Mouse (Mus musculus): Measurements from ENCODE around the gene Nt5c.
"Not testable (repeated sequence)": the region's sequence is repeated elsewhere in the genome, so short reads cannot be mapped to it uniquely, and the experiment has no call there.

Nt5c gene

DNA sequence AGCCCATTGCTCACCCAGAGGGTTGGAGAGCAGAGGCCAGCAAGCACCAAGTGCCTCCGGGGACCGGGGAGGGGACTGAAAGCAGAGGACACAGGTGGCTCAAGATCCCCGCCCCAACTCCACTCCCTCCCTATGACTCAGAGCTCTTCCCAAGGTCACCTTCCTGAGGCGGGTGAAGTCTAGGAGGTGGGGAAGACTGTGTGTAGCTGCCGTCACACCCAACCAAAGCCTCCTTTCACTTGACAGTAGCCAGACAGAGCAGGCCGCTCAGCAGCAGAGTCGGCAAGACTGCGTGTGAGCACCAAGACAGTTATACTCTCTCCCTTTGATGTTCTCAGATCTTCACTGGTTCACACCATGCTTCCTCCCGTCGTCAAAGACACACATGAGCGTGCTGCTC is 28.3 kb downstream of the Nt5c start:
- no peak for DNase-seq

DNA sequence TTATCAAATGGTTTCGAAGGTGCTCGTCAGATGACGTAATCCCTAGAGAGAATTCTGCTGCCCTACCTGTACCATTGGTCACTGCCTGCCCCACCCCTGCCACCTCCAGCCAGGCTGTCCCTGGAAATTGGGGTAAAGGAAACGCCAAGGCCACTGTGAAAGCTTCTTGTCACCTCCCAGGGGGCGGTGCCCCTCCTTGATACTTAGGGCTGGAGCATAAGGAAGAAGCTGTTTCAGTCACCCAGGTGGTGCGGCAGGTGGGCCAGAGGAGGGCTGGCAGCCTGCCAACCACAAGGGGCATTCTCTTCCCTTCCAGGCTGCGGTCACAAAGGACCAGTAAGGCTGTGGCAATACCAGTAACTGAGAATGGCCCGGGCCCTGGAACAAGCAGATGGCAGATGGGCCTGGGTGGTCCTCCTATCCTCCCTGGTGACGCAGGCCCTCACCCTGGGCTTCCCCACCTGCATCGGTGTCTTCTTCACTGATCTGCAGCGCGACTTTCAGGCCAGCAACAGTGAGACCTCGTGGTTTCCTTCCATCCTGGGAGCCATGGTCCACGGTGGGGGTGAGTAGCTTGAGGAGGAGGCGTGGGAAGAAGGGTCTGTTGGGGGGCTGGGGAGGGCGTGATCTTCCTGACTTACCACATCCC is 29.3 kb downstream of the Nt5c start, which contains the start of gene Slc16a5:
TSS of gene Slc16a5 (plus strand) at position 232 of the 649 bp plus-strand sequence.
- no peak for DNase-seq

DNA sequence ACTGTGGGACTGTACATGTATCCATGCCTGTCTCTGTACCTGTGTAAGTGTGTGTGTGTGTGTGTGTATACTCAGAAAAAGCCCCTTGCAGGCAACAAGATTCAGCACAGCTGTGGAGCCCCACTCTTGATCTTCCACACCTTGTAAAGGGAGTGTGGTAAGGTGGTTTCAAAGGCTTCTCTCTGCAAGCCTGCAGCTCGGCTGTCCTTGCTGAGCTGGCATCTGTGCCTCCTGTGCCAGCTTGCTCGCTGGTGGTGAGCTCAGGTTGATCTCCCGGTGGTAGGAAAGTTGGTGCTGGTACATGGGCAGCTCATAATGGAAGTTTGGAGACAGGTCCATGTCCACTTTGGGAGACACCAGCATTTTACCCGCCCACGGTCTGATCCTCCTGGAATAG is 29.8 kb downstream of the Nt5c start:
- no peak for DNase-seq

DNA sequence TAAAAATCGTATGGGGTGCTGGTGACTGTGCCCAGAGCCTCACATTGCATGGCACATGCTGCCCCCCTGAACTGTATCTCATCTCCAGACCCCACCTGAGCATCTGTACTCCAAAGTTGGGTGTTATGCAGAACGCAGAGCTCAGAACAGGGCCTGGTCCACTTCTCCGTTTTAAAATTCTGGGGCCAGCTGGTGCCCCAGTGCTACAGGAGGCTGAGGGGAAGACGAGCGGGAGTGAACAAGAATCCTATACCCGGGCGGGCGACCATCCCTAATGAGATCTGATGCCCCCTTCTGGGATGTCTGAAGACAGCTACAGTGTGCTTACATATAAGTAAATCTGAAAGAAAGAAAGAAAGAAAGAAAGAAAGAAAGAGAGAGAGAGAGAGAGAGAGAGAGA is 30.7 kb downstream of the Nt5c start:
- DNase-seq, result no peak

DNA sequence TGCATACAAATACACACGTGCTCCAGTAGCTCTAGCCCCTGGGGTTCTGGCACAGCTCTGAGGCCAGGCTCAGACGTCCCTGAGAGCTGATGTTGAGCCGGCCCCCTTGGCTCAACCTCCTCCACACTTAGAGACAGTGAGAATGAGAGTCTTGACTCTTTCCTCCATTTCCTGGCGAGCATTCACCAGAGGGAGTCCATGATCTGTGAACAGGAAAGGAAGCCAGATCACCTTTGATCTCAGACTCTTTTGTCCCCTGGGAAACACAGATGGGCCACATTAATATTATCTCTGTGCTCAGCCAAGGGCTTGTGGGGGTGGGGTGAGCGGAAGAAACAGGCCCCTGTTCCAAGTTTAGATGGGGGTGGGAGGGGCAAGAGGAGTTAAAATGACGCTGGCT is 34.3 kb downstream of the Nt5c start:
- no peak for DNase-seq

DNA sequence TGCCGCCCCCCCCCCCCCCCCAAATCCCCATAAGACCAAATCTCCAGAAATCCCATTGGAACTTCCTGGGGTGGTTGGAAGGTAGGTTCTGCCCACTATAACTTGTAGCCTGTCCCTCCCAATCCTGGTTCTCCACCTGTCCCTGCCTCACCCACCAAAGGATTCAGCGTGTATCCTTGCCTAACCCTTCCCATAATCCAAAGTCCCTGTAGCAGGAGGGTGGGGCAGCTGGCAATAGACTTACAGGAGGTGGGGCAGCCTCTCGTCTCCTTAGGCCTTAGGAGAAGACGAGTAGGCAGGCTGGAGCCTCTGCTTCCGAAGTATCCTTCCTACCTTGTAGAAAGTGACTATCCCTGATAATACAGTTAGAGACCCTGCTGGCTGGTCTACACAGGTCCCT is 35.5 kb downstream of the Nt5c start:
- no peak for DNase-seq

DNA sequence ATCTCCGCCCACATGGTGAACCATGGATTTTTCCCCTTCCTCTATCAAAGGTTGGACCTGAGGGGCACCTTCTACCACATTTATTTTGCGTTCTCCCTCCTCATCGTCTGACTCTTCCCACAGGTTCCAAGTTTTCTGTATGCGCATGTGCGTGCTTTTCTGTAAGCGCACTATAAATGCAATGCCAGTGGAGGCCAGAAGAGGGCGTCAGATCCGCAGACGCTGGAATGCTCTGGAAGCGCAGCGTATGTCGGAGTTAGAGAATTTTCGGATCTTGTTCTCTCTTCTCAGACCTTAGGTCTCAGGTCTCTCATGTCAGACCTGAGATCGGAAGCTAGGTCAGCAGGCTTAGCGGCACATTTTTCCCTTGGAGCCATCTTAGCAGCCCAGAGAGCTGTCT is 36.0 kb downstream of the Nt5c start:
- DNase-seq, result no peak

DNA sequence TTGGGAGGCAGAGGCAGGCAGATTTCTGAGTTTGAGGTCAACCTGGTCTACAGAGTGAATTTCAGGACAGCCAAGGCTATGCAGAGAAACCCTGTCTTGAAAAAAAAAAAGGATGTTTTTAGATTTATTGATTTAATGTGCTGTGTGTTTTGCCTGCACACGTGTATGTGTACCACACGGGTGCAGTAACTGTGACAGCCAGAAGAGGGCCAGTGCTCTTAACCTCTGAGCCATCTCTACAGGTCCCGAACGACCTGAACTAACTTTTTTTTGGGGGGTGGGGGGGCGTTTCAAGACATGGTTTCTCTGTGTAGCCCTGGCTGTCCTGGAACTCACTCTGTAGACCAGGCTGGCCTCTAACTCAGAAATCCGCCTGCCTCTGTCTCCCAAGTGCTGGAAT is 36.8 kb downstream of the Nt5c start:
- not testable (repeated sequence) for DNase-seq

DNA sequence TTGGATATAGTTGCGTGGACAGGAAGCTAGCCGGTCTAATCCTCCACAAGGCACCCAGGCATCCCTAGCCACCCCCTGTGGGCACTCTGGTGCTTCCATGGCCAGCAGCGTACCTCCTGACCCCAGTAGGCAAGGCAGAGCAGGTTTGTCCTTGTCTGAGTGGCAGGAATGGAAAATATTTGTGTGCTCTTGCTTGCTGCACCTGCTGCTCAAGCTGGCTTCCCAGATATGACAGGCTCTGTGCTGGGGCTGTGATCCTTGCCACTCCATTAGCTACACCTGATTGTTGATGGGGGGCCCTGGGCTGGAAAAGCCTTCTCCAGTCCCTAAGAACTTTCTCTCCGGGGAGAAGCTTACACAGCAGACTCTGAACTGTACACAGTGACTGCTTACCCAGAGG is 38.4 kb downstream of the Nt5c start:
- no peak for DNase-seq

DNA sequence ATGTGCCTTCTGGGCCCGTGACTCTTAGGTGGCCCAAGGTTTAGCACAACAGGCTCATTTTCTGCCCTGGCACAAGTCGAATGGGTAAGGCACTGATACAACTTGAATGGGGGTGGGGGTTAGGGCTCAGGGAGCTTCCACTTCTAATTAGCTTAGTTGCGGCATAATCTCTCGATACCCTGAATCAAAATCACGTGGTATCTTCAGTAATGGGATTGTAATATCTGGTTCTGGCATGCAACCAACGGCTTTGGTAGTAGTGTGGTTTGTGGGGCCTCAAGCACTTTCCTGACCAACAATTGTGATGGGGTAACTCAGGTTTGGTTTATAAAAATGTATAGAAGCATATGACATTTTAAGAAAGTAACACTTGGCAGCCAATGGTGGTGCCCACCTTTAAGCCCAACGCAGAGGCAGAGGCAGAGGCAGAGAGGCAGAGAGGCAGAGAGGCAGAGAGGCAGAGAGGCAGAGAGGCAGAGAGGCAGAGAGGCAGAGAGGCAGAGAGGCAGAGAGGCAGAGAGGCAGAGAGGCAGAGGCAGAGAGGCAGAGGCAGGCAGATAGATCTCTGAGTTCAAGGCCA is 39.3 kb downstream of the Nt5c start:
- no peak for DNase-seq

DNA sequence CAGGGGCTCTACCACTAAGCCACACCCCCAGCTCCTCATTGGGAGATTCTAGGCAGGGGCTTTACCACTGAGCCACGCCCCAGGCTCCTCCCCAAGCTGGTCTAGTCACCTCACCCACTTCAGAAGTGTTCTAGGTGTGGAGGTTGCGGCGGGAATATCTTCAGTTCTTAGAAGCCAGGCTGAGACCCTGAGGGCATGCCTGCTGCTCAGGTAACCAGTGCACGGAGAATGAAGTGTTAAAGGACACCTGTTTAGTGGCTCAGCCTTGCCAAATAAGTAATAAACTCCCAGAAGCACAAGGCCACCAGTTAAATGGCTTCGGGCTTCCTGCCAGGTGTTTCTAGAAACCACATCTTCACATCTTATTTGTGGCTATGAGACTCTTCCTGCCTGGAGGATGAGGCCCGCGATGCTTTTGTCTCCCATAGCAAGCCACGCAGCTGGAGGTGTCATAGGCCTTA is 39.9 kb downstream of the Nt5c start:
- no peak for DNase-seq

DNA sequence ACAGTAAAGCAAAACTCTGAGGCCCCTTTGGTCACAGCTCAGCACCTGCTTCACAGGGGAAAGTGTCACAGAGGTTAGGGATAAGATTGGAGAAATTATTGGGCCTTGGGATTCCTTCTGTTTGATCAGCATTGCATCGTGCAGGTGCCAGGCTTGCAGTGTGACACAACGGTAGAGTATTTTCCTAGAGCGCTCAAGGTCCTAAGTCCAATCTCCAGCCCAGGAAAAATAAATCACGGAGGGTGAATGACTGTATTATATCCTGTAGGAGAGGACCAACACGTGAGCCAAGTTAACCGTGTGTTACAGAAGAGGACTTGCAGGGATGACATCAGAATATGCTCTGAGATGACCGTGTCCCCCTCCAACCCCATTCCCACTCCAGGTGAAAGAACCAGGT is 41.5 kb downstream of the Nt5c start:
- DNase-seq, result no peak

DNA sequence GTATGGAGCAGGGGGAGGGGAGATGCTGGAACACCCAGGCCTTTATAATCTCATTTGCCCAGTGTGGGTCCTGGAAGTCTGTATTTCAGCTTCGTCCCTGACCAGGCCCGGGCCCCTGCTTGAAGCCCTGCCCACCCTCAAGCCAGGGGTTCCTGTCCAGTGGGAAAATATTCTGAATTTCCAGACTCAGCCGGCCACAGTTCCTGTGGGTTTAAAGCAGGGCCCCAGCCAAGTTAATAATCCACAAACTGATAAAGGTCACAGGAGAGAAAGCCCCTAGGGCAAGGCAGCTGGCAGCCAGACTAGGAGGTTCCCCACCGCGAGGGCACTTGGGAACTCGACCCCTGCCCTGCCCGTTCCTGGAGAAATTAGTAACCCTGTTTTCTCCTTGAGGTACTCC is 42.7 kb downstream of the Nt5c start:
- no peak for DNase-seq

DNA sequence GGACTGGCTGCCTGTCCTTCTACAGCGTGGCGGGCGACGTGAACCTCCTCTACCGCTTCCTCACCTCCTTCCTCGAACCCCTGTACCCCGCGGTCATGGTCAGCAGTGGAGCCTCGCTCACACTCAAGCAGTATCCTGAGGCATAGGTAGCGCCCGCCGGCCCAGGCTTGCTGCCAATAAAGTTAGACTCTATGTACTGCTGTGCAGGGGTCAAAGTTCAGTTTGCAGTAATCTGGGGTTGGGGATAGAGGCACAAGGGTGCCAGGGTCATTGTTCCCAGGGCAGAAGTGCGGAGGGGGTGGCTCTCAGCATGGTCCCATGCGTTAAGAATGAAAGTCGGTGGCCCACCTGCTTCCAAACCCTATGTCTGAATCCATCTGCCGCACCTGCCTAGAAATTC is 43.6 kb downstream of the Nt5c start:
- no peak for DNase-seq

DNA sequence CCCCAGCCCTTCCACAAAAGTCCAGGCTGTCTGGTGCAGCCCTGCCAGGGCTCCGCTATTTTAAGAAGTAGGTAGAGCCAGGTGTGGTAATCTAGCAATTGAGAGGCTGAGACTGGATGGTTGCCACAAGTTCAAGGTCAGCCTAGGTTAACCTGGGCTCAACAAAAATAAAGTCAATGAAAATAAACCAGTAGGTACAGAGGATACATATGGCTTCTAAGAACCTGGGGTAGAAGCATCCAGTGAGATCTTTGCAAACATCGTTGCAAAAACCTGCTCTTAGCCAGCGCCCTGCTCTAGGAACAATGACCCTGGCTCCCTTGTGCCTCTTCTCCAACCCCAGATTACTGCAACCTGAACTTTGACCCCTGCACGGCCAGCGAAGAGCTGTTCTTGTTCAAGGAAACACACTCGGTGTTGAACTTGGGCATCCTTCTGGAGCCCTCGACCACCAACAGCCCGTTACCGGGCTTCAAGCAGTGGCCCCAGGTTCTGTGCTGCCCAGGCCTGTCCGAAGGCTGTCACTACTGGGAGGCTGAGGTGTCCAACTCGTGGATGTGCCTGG is 44.3 kb downstream of the Nt5c start:
- DNase-seq, result no peak

DNA sequence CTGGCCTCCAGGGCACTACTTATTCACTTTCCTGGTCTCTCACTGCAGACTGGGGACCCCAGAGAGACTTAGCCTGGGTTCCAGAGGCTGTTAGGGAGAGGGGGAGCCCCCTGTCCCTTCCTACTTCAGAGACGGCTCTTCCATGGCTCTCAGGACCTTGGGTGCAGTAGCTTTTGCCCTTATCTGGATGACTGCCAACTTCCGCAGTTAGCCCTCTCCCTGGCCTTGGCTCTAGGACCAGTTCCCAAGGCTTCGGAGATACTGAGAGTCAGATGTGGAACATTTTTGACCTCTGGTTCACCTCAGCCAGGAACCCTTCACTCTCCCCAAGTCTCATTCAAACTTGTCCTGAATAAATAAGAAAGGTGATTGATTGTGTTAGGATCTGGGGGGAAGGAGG is 44.8 kb downstream of the Nt5c start:
- DNase-seq, result no peak

DNA sequence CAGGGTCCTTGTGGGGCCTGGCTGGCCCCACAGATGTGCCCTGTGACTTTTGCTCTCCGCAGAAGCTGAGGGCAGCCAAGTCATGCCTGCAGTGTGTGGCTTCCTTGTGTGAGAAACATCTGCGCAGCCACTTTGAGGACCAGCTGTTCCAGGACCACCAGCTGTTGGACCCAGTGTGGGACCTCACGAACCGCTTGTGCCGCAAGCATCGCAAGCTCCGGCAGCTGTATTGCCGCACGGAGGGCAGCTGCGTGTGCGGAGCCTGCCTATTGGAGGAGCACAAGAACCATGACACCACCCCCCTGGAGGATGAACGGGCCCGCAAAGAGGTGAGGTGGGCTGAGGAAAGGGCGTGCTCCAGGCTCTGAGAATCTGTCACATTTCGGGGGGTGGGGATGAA is 50.2 kb downstream of the Nt5c start:
- DNase-seq, result no peak
